Mouse (Mus musculus): ENCODE results near the gene Eif4e1b.

DNA sequence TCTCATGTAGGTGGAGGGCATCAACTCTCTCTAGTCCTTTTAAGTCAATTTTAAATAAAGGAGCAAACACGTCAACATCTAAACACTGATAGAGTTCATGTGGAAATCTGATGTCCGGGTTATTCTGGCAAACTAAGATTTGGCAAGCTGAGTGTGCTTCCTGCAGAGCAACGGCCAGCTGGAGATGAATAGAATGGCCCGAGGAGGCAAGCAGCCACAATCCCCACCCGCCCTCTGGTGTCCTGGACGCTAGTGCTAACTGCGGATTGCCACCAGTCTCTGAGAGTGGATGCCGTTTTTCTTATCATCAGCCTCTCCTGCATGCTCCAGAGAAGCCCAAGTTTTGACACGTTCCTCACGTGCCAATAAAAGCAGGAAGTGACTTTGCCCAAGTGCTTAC is 36.9 kb upstream of the Eif4e1b start:
- TF ChIP-seq CTCF (IDR thresholded peaks at IDR 0.05; ENCODE audit: low read depth, low read length) (no peak), POLR2A (IDR thresholded peaks at IDR 0.05; ENCODE audit: borderline replicate concordance, low read depth, low read length) (no peak)

Measured in bone marrow macrophage, adult 2 months (primary cell).